Mouse (Mus musculus): ENCODE results near the gene Palm.

Gene Palm

GRCm38 (mm10) chr10:79832026-79832785, 38.8 kb downstream of the Palm start:
- DNase-seq: peak; percentile 57

- no peak for DNase-seq
Observed at GRCm38 (mm10) chr10:79832786-79833181, 39.4 kb downstream of the Palm start.

- DNase-seq: peak; percentile 93
Observed at GRCm38 (mm10) chr10:79834769-79835398, 41.5 kb downstream of the Palm start.

- DNase-seq: no peak
Observed at GRCm38 (mm10) chr10:79836918-79837317, 43.5 kb downstream of the Palm start.

- no peak for DNase-seq
Observed at GRCm38 (mm10) chr10:79838151-79838550, 44.8 kb downstream of the Palm start.

GRCm38 (mm10) chr10:79840091-79840490, 46.7 kb downstream of the Palm start:
- DNase-seq: no peak

GRCm38 (mm10) chr10:79840644-79841551, 47.5 kb downstream of the Palm start:
- DNase-seq: peak; percentile 49

- no peak for DNase-seq
Observed at GRCm38 (mm10) chr10:79842322-79842721, 49.0 kb downstream of the Palm start.

GRCm38 (mm10) chr10:79843476-79843875, 50.1 kb downstream of the Palm start:
- DNase-seq: no peak

- DNase-seq: no peak
Observed at GRCm38 (mm10) chr10:79846553-79846952, 53.2 kb downstream of the Palm start.

GRCm38 (mm10) chr10:79849941-79850628, 56.7 kb downstream of the Palm start:
- peak; percentile 62 for DNase-seq

- peak; percentile 32 for DNase-seq
Observed at GRCm38 (mm10) chr10:79851653-79852052, 58.3 kb downstream of the Palm start.

- DNase-seq: peak; percentile 55
Observed at GRCm38 (mm10) chr10:79852107-79852789, 58.9 kb downstream of the Palm start.

- no peak for DNase-seq
Observed at GRCm38 (mm10) chr10:79852827-79853226, 59.5 kb downstream of the Palm start.

- peak; percentile 78 for DNase-seq
Observed at GRCm38 (mm10) chr10:79853392-79853791, 60.0 kb downstream of the Palm start.

GRCm38 (mm10) chr10:79853860-79854795, 60.8 kb downstream of the Palm start, which contains the start of gene Ptbp1:
TSS of gene Ptbp1 (plus strand) at chr10:79854427.
- peak; percentile 99 for DNase-seq

GRCm38 (mm10) chr10:79854801-79855541, 61.6 kb downstream of the Palm start:
- DNase-seq: peak; percentile 89

- peak; percentile 57 for DNase-seq
Observed at GRCm38 (mm10) chr10:79855558-79856184, 62.3 kb downstream of the Palm start.

GRCm38 (mm10) chr10:79856280-79856679, 62.9 kb downstream of the Palm start:
- no peak for DNase-seq

Data from thymus, postnatal 4 days (tissue).